Mouse (Mus musculus): ENCODE measurements around the gene Gpr107. TPM values are rescaled to one million over a fixed set of nuclear protein-coding genes. Genes with fewer than 3 reads are reported as not detected.
A peak's percentile ranks its signal among the peaks of the same experiment; 100 is the strongest.

Gpr107 gene
- polyA plus RNA-seq, 1 experiment from 2014 or later = 33.2 TPM

- Histone ChIP-seq H3K36me3 (peaks cover 44% of the 10 kb centered on the region), H3K4me3 (replicated peaks) (no peak overlapping the region), H3K4me1 (no peaks in the 10 kb centered on the region), H3K27ac (no peak overlapping the region), H3K27me3 (replicated peaks) (no peaks in the 10 kb centered on the region), H3K4me2 (no peak overlapping the region), H3K9ac (no peak overlapping the region), H3K9me3 (no peaks in the 10 kb centered on the region)
- ATAC-seq (ENCODE audit: insufficient read depth, low FRiP score, low read depth) = no peak
- 96% methylated on average over 1 of the region's 1 CpGs for WGBS
These were observed 31.7 kb downstream of the Gpr107 start for GRCm38 (mm10) chr2:31183830-31184229.

DNA sequence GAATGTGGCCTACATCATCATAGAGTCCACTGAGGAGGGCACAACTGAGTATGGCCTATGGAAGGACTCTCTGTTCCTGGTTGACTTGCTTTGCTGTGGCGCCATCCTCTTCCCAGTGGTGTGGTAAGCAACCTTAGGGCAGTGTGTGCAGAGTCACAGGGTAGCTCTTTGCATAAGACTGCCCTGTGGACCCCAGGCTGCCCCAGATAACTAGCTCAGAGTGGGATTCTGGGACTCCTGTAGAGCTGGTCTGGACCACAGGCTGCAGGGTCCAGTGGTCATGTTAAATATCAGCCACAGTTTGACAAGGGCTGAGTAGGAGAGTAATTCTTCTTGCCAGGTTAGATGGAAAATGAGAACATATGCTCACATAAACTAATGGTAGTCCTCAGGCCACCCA is 36.6 kb downstream of the Gpr107 start:
- Histone ChIP-seq H3K4me1 (no peaks in the 10 kb centered on the region), H3K27ac (no peak overlapping the region), H3K4me2 (no peak overlapping the region), H3K9me3 (no peaks in the 10 kb centered on the region), H3K9ac (no peak overlapping the region), H3K27me3 (replicated peaks) (no peaks in the 10 kb centered on the region), H3K4me3 (replicated peaks) (no peak overlapping the region), H3K36me3 (peaks cover 52% of the 10 kb centered on the region)
- WGBS = 95% methylated on average over 1 of the region's 1 CpGs
- ATAC-seq (ENCODE audit: insufficient read depth, low FRiP score, low read depth) = no peak

GRCm38 (mm10) chr2:31189654-31190053 is 37.5 kb downstream of the Gpr107 start:
- H3K4me2 ChIP-seq = no peak overlapping the region
- H3K36me3 ChIP-seq = peaks cover 53% of the 10 kb centered on the region
- H3K4me1 ChIP-seq = no peaks in the 10 kb centered on the region
- H3K4me3 ChIP-seq (replicated peaks) = no peak overlapping the region
- 94% methylated on average over 3 of the region's 3 CpGs for WGBS
- ATAC-seq (ENCODE audit: insufficient read depth, low FRiP score, low read depth) = no peak
- H3K27me3 ChIP-seq (replicated peaks) = no peaks in the 10 kb centered on the region
- no peak overlapping the region for H3K27ac ChIP-seq
- no peaks in the 10 kb centered on the region for H3K9me3 ChIP-seq
- no peak overlapping the region for H3K9ac ChIP-seq

- Histone ChIP-seq H3K36me3 (peaks cover 47% of the 10 kb centered on the region), H3K4me1 (no peaks in the 10 kb centered on the region), H3K9me3 (no peaks in the 10 kb centered on the region), H3K4me2 (no peak overlapping the region), H3K9ac (no peak overlapping the region), H3K27ac (no peak overlapping the region), H3K4me3 (replicated peaks) (no peak overlapping the region), H3K27me3 (replicated peaks) (no peaks in the 10 kb centered on the region)
- WGBS = 88% methylated on average over 8 of the region's 8 CpGs
- ATAC-seq (ENCODE audit: insufficient read depth, low FRiP score, low read depth) = no peak
These were observed 39.6 kb downstream of the Gpr107 start for GRCm38 (mm10) chr2:31191765-31192164.

GRCm38 (mm10) chr2:31194356-31195021 is 42.4 kb downstream of the Gpr107 start:
- Histone ChIP-seq H3K4me2 (no peak overlapping the region), H3K27ac (no peak overlapping the region), H3K9me3 (no peaks in the 10 kb centered on the region), H3K9ac (no peak overlapping the region), H3K27me3 (replicated peaks) (no peaks in the 10 kb centered on the region), H3K4me3 (replicated peaks) (no peak overlapping the region), H3K36me3 (peaks cover 30% of the 10 kb centered on the region), H3K4me1 (no peaks in the 10 kb centered on the region)
- 69% methylated on average over 7 of the region's 7 CpGs for WGBS
- ATAC-seq (ENCODE audit: insufficient read depth, low FRiP score, low read depth) = peak; percentile 33; the same call in 1 of the 2 replicates

GRCm38 (mm10) chr2:31198621-31199020 is 46.5 kb downstream of the Gpr107 start:
- no peak overlapping the region for H3K4me2 ChIP-seq
- H3K4me3 ChIP-seq (replicated peaks) = no peak overlapping the region
- H3K36me3 ChIP-seq = peaks cover 10% of the 10 kb centered on the region; the same call in 1 of the 2 replicates
- no peaks in the 10 kb centered on the region for H3K4me1 ChIP-seq
- no peaks in the 10 kb centered on the region for H3K27me3 ChIP-seq (replicated peaks)
- WGBS = 91% methylated on average over 4 of the region's 4 CpGs
- no peak overlapping the region for H3K9ac ChIP-seq
- ATAC-seq (ENCODE audit: insufficient read depth, low FRiP score, low read depth) = no peak
- H3K27ac ChIP-seq = no peak overlapping the region
- H3K9me3 ChIP-seq = no peaks in the 10 kb centered on the region

DNA sequence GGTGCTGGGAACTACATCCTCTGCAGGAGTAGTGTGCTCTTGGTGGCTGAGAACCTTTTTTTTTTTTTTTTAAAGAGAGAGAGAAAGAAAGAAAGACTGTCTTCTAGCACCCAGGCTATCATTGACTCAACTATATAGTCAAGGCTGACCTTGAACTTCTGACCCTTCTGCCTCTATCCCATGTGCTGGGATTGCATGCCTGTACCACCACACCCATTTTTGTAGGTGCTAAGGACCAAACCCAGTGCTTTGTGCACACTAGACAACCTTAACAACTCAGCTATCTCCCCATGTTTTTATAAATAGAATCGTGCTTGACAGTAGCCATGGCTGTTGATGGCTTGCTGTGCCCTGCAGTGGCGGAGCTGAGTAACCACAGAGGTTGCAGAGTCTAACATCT is 47.9 kb downstream of the Gpr107 start:
- Histone ChIP-seq H3K9ac (no peak overlapping the region), H3K27me3 (replicated peaks) (no peaks in the 10 kb centered on the region), H3K4me1 (no peaks in the 10 kb centered on the region), H3K9me3 (no peaks in the 10 kb centered on the region), H3K4me2 (no peak overlapping the region), H3K4me3 (replicated peaks) (no peak overlapping the region), H3K36me3 (0 out of 2 replicates have a peak, but pooled peaks cover 5% of the 10 kb centered on the region), H3K27ac (no peak overlapping the region)
- no peak for ATAC-seq (ENCODE audit: insufficient read depth, low FRiP score, low read depth)
- WGBS = 91% methylated on average over 2 of the region's 2 CpGs

- no peaks in the 10 kb centered on the region for H3K36me3 ChIP-seq
- H3K27me3 ChIP-seq (replicated peaks) = no peaks in the 10 kb centered on the region
- no peak overlapping the region for H3K27ac ChIP-seq
- H3K4me3 ChIP-seq (replicated peaks) = no peak overlapping the region
- 77% methylated on average over 7 of the region's 7 CpGs for WGBS
- no peak overlapping the region for H3K4me2 ChIP-seq
- H3K9me3 ChIP-seq = no peaks in the 10 kb centered on the region
- no peak overlapping the region for H3K9ac ChIP-seq
- peak; percentile 54 for ATAC-seq (ENCODE audit: insufficient read depth, low FRiP score, low read depth)
- no peaks in the 10 kb centered on the region for H3K4me1 ChIP-seq
These were observed 49.7 kb downstream of the Gpr107 start for GRCm38 (mm10) chr2:31201851-31202250.

DNA sequence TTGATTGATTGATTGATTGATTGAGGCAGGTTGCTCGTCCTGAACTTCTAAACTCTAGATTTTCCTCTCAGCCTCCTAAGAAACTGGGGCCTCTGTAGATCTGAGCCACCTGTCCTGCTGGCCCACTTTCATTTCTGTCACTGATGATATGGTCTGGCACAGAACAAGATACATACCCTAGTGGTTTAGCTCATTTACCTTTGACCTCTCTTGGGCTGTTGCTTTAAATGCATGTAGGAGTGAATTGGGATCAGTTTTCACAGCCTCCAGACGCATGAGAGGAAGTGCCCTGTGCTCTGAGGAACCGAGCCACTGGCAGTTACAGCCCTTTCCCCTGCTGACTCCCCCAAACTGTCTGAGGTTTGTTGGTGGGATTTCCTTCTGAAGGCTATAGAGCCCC is 50.2 kb downstream of the Gpr107 start:
- H3K4me3 ChIP-seq (replicated peaks) = no peak overlapping the region
- no peaks in the 10 kb centered on the region for H3K36me3 ChIP-seq
- no peaks in the 10 kb centered on the region for H3K4me1 ChIP-seq
- 34% methylated on average over 3 of the region's 3 CpGs for WGBS
- ATAC-seq (ENCODE audit: insufficient read depth, low FRiP score, low read depth) = no peak
- no peak overlapping the region for H3K27ac ChIP-seq
- H3K9me3 ChIP-seq = no peaks in the 10 kb centered on the region
- no peak overlapping the region for H3K4me2 ChIP-seq
- no peak overlapping the region for H3K9ac ChIP-seq
- H3K27me3 ChIP-seq (replicated peaks) = no peaks in the 10 kb centered on the region

GRCm38 (mm10) chr2:31202956-31203355 is 50.8 kb downstream of the Gpr107 start:
- Histone ChIP-seq H3K27me3 (replicated peaks) (no peaks in the 10 kb centered on the region), H3K9ac (no peak overlapping the region), H3K4me3 (replicated peaks) (no peak overlapping the region), H3K4me2 (no peak overlapping the region), H3K36me3 (peaks cover 4% of the 10 kb centered on the region; the same call in 1 of the 2 replicates), H3K9me3 (no peaks in the 10 kb centered on the region), H3K4me1 (no peaks in the 10 kb centered on the region), H3K27ac (no peak overlapping the region)
- ATAC-seq (ENCODE audit: insufficient read depth, low FRiP score, low read depth) = no peak
- WGBS = 87% methylated on average over 4 of the region's 4 CpGs

DNA sequence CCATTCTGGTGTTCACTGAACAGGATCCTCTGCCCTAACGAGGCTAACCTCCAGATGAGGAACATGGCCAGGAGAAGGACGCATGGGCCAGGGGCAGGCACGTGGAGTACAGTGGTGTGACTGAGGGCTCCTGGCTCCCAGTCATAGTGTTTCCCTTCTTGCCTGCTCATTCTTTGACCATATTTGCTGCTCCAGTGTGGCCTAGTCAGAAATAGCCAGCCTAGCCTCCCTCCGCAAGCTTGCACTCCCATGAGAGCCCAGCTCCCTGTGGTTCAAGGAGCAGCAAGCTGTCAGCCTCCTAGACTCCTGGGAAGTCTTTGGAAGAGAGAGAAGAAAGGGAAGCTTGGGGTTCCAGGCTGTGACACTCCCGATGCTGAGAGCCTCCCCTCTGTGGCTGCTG is 52.6 kb downstream of the Gpr107 start:
- Histone ChIP-seq H3K9ac (no peak overlapping the region), H3K9me3 (no peaks in the 10 kb centered on the region), H3K4me3 (replicated peaks) (no peak overlapping the region), H3K4me1 (no peaks in the 10 kb centered on the region), H3K4me2 (no peak overlapping the region), H3K27ac (no peak overlapping the region), H3K36me3 (peaks cover 18% of the 10 kb centered on the region; the same call in 1 of the 2 replicates), H3K27me3 (replicated peaks) (no peaks in the 10 kb centered on the region)
- 83% methylated on average over 5 of the region's 5 CpGs for WGBS
- ATAC-seq (ENCODE audit: insufficient read depth, low FRiP score, low read depth) = no peak

- peaks cover 28% of the 10 kb centered on the region; the same call in 1 of the 2 replicates for H3K36me3 ChIP-seq
- WGBS = 69% methylated on average over 4 of the region's 4 CpGs
- no peaks in the 10 kb centered on the region for H3K9me3 ChIP-seq
- no peaks in the 10 kb centered on the region for H3K4me1 ChIP-seq
- no peak overlapping the region for H3K27ac ChIP-seq
- no peak for ATAC-seq (ENCODE audit: insufficient read depth, low FRiP score, low read depth)
- H3K4me2 ChIP-seq = no peak overlapping the region
- H3K27me3 ChIP-seq (replicated peaks) = no peaks in the 10 kb centered on the region
- H3K4me3 ChIP-seq (replicated peaks) = no peak overlapping the region
- no peak overlapping the region for H3K9ac ChIP-seq
These were observed 54.1 kb downstream of the Gpr107 start for GRCm38 (mm10) chr2:31206211-31206610.

DNA sequence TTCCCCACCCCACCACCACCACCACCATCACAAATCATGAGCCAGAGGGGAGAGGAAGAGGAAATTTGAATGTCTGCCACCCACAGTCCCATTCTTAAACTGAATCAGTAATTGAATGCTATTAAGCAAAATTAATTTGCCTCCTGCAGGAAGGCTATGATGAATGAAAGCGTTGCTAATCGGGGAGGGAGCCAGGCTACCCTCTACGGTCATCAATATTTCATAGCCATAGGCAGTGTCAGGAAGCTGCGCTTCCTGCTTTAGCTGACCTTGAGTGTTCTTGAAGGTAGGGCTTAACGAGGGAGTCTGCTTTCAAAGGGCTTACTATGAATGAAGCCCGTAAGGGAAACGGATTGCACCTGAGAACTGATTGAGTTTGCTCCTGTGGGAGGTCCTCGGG is 54.8 kb downstream of the Gpr107 start:
- Histone ChIP-seq H3K27me3 (replicated peaks) (no peaks in the 10 kb centered on the region), H3K9ac (no peak overlapping the region), H3K36me3 (peaks cover 28% of the 10 kb centered on the region; the same call in 1 of the 2 replicates), H3K4me2 (no peak overlapping the region), H3K27ac (no peak overlapping the region), H3K9me3 (no peaks in the 10 kb centered on the region), H3K4me3 (replicated peaks) (no peak overlapping the region), H3K4me1 (no peaks in the 10 kb centered on the region)
- no peak for ATAC-seq (ENCODE audit: insufficient read depth, low FRiP score, low read depth)
- whole genome bisulfite sequencing = 68% methylated on average over 8 of the region's 8 CpGs

All from stomach, embryonic 15.5 days (tissue).